Mouse (Mus musculus) thymus, adult 2 months (tissue): ENCODE results near the gene Snx14.

Experiments used
- CTCF ChIP-seq: fragments of 200-500 bp; IDR thresholded peaks from 2 replicates; pipeline ENCODE4 v1.5.1; 2012; ENCODE audit warnings: mild to moderate bottlenecking, control low read depth, low read length, moderate library complexity, borderline replicate concordance; ENCODE audit not compliant: control insufficient read depth, poor library complexity, insufficient read depth; ENCODE audit errors: extremely low read depth
- POLR2A ChIP-seq: fragments of 200-500 bp; IDR thresholded peaks from 2 replicates; pipeline ENCODE4 v1.6.1; 2012; ENCODE audit warnings: mild to moderate bottlenecking, low read length, control low read depth, moderate library complexity; ENCODE audit not compliant: control insufficient read depth, poor library complexity, insufficient read depth; ENCODE audit errors: extremely low read depth

GRCm38 (mm10) chr9:88424356-88424755 is 14.4 kb downstream of the Snx14 start:
- TF ChIP-seq CTCF (no peak), POLR2A (no peak)
